Mouse (Mus musculus): ENCODE data around the gene Cntn4. TPM values are rescaled to one million over a fixed set of nuclear protein-coding genes. Genes with fewer than 3 reads are reported as not detected.
"Not testable (repeated sequence)": the region's sequence is repeated elsewhere in the genome, so short reads cannot be mapped to it uniquely, and the experiment has no call there.

The Cntn4 gene
- total RNA-seq, 2 experiments from 2014 or later, result 2.5 to 4.9 TPM

DNA sequence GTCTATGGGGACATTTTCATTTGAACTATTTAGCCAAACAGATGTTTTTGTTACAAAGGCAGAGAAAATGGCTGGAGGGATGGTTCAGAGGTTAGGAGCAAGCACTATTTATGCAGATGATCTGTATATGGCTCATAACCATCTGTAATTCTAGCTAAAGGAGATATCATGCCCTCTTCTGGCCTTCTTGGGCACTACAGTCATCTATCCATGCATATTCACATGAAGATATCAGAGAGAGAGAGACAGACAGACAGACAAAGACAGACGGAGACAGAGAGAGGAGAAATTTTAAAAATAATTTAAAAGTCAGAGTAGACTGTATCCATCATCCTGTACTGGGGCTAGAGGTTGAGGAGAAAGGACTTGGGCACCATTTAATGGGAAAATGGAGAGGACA, 652.2 kb downstream of the Cntn4 start:
- DNase-seq, result peak; percentile 37

DNA sequence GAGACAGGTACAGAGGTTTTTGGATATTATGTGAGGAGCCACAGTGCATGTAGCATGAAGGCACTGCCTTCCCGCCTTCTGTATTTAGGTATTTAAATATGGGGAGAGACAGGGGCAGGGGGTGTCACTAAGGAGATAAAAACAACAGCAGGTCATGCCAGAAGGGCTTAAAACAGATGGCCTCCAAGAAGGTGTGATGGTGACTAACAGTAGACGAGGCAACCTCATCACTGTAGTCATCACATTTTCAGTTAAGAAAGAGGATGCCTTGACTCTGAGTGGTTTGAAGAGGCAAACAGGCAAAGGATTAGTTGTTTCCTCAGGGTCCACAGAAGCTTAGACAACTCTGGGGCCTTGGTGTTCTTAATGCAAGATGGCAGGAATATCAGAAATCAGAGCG, 655.0 kb downstream of the Cntn4 start:
- DNase-seq, result no peak

DNA sequence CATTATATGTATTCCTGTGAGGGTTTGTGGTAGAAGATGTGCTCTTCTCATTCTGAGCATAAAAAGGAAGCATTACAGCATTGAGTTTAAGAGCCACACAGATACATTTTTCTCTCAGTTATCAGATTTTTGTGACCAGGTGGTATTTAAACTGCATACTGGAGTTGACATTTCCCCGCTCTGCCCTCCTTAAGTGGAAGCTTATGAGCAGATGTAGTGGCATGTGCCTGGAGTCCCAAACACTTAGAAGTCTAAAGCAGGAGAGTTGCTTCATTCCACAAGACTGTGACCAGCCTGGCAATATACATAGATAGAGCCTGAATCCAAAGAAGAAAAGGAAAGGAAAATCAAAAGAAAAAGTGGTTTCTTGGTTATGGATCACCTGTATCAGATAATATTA, 655.5 kb downstream of the Cntn4 start:
- no peak for DNase-seq

- no peak for DNase-seq
These were observed 657.6 kb downstream of the Cntn4 start for GRCm38 (mm10) chr6:106335066-106335465.

DNA sequence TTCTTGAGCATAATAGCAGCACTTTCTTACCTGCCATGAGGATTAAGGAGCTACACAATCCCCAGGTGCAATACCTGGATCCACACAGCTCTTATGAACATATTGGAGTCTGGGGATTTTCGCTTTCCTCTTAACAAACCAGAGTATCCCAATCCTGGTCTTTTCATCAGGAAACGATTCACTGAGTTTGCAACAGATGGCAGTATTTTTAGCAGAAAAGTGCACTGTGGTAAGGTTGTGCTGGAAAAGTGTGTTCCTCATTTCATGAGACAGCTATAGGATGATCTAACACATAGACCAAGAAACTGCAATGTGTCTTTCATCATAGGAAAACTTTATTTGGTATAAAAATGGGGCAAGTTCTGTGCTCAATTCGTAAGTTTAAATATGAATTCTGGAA, 659.3 kb downstream of the Cntn4 start:
- no peak for DNase-seq

DNA sequence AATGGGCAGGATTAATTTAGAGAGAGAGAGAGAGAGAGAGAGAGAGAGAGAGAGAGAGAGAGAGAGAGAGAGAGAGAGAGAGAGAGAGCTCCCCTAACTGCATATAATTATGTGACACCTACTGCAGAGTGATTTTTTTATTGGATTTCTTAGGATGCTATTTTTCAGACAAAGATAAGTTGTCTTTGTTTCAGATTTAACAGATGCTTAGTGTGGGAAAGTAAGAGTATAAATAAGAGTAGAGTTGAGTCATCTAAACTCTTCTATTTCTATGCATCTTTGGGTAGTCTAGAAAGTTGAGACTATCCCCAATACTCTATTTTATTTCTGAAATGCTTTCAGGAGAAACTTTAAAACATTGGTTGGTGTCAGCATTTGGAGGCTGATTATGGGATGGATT, 660.4 kb downstream of the Cntn4 start:
- DNase-seq, result no peak

GRCm38 (mm10) chr6:106341114-106341513, 663.7 kb downstream of the Cntn4 start:
- DNase-seq, result no peak

DNA sequence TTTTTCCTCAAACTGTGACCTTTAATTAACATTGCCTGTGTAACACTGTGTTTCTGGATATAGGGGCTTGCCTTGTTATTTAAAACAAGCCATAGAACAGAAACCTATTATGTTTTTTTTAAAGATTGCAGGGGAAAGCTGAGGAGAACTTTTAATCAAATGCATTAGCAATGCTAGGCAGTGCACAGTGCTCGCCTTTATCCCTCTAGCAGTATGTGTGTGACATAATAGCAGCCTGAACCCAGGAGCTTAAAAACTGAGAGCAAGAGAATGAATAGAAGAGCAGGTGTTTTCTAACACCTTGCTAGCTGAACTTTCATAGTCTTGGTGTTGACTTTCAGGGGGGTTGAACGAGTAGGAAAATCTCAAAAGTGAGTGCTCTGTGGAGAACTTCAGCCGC, 672.6 kb downstream of the Cntn4 start:
- no peak for DNase-seq

- DNase-seq, result no peak
These were observed 673.9 kb downstream of the Cntn4 start for GRCm38 (mm10) chr6:106351389-106351788.

DNA sequence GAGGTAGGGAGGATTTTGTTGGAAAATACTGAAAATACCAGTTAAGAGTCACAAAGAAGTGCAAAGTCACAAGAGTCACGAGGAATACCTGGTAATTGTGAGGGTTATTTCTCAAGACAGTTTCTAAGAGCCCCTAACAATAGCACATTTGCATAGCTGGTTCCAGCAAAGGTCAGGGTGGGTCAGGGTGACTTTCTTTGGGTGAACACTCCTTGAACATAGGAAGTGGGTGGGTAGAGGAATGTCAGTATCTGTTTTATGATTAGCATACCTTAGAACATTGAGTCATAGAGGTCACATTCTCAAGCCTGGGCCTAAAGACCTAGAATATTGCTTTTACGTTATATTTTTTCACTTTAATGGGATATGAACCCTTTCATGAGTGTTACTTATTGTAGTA, 681.3 kb downstream of the Cntn4 start:
- DNase-seq, result not testable (repeated sequence)

DNA sequence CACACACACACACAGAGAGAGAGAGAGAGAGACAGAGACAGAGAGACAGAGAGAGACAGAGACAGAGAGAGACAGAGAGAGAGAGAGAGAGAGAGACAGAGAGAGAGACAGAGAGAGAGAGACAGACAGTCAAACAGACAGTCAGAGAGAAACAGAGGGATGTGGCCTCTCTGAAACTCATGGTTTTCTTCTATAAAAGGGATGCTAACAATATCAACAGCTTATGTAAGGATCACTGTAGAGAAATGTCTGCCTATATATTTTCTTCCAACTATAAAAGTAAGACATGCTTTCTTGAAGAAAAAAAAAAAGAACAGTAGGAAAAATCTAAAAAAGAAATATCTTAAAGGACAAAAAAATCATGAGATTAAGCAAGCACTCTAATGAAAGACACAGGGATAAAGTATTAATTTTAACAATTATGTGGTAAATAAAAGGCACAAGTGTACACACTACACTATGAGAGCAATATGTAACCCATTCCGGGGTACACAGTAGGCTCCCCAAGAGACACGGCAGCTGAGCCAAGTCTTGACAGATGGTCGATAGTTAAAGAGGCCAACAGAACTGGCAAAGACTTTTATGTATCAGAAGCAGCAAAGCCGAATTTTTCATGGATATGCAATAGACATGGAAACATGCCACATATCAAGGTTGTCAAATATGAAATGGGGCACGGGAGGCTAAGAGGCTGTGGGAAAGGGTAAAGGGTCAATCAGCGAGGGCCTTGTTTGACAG, 704.0 kb downstream of the Cntn4 start:
- DNase-seq, result no peak

DNA sequence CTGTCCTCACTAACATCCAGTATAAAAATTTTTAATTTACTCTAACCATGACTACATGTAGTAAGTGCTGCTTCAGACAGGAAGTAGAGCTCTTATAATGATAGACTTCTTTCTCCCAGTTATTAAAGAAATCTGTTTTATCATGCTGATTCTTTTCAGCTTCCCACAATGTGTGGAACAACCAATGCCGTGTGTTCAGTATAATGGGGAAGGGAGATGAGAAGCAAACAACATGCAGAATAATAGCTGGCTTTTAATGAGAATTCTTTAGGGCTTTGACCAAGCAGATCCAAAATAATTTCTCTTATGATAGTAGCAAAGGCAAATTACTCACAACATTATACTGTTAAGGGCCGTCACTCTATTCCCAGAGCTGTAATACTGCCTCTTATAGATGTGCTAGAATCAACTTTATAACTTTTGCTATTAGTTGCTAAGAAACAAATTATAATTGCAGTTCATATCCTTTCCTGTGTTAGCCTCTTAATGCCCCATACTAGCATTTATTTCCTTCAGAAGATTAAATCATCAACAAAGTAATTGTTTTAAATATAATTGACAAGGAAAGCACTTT, 710.5 kb downstream of the Cntn4 start:
- no peak for DNase-seq

- DNase-seq, result no peak
These were observed 730.6 kb downstream of the Cntn4 start for GRCm38 (mm10) chr6:106408014-106408413.

GRCm38 (mm10) chr6:106408634-106409033, 731.2 kb downstream of the Cntn4 start:
- DNase-seq, result no peak

GRCm38 (mm10) chr6:106422947-106423346, 745.5 kb downstream of the Cntn4 start:
- no peak for DNase-seq

DNA sequence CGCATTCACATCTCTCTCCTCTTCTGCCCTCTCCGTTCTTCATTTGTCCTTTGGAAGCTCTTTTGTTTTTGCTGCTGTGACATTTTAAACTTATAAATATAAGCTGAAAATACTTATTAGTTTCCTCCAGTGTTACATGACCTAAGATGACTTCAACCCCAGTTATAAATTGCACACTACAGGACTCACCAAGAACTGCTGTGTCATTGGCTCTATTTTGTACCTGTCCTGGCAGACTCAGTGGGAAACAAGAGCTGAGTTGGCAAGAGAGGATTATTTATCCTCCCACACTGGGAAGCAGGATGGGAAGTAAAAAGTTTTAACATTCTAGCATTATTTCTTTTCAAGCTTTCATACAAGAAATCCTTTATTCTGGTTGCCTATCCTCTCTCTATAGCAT, 746.0 kb downstream of the Cntn4 start:
- DNase-seq, result no peak

- DNase-seq, result no peak
These were observed 749.2 kb downstream of the Cntn4 start for GRCm38 (mm10) chr6:106426615-106427014.

DNA sequence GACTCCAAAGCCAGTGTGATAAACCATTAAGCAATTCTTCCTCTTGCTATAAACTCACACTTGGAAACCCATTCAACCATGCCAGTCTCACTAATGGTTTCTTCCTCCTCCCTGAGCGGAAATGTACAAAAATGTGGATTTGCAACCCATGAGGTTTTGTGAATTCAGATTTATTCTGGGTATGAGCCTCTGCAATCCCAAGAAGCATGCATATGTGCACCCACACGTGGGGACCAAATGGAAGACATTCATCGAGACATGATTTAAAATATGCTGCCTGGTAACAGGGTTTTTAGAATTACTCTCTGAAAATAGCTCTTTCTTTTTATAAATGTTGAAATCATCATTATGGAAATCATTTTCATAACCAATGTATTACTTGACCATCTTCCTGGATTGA, 754.0 kb downstream of the Cntn4 start:
- no peak for DNase-seq

DNA sequence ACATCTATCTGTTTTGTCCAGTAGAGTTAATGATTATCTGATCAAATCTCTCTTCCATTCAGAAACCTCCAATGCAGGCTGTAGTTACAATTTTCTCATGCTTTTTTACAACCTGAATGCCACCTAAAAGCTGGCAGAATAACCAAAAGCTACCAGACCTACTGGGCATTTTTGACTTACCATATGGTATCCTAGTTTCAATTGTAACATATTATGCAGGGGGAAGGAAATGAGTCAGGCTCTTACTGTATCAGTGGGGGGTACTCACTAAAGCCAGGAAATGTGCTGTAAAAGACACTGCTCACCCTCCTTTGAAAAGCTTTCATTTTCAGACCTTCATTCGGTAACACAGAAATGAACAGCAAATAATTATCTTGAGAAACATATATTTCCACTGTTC, 763.3 kb downstream of the Cntn4 start:
- no peak for DNase-seq

- DNase-seq, result no peak
These were observed 763.8 kb downstream of the Cntn4 start for GRCm38 (mm10) chr6:106441246-106441645.

- no peak for DNase-seq
These were observed 776.8 kb downstream of the Cntn4 start for GRCm38 (mm10) chr6:106454131-106454838.

- DNase-seq, result no peak
These were observed 778.2 kb downstream of the Cntn4 start for GRCm38 (mm10) chr6:106455616-106456015.

DNA sequence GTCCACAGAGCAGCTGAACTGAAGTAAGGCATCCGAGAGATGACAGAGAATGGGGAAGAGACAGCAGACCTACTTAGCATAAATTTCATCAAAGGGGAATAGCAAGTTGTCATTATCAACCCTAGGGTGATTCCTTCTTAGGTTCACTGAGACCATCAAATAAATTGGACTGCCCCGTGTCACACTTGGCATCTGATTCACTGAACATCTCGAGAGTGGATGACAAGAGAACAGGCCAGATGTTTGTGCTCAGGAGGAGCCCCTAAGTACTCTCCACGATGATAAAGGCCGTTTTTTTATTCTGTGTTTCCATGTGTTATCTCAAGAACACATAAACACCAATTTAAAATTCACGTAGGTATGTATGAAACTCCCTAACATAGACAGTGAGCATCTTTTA, 780.7 kb downstream of the Cntn4 start:
- DNase-seq, result no peak

DNA sequence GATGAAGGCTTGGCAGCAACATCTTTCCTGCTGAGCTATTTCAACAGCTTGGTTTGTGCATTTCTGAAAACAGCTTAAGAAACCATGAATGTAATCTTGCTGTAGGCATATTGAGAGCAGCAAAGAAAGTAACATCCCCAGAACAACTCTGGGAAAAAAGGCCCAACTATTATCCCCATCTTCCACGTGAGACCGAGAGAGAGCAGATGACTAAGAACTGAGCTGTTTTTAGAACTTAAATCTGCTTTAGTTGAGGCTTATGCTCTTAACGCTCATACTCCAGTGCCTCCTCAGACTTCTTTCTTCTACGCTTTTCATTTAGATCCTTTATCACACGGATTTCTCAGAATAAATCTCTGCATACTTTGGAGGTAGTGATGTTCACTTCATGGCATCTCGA, 784.9 kb downstream of the Cntn4 start:
- DNase-seq, result no peak
